Mouse (Mus musculus) limb, embryonic 12.5 days (tissue): ENCODE measurements around the gene Tmem132c. TPM values are rescaled to one million over a fixed set of nuclear protein-coding genes. Genes with fewer than 3 reads are reported as not detected.

Experiments used
- ATAC-seq: fragments of 200-750 bp; cut with Nextera tagmentation; 2 replicates; pipeline ENCODE4 v1.8.0; 2017; ENCODE audit warnings: low read depth, moderate TSS enrichment; ENCODE audit not compliant: insufficient number of reproducible peaks, insufficient read depth, low FRiP score, low TSS enrichment
- H3K27ac ChIP-seq: fragments of 300-500 bp; sonication (generic); 2 replicates; pipeline ENCODE4 v1.5.1; 2016; ENCODE audit warnings: mild to moderate bottlenecking, moderate library complexity
- H3K27me3 ChIP-seq: fragments of 300-500 bp; sonication (generic); 2 replicates; pipeline ENCODE4 v1.6.1; 2016; ENCODE audit warnings: mild to moderate bottlenecking, moderate library complexity
- H3K36me3 ChIP-seq: fragments of 300-500 bp; sonication (generic); 2 replicates; pipeline ENCODE4 v1.6.1; 2016; ENCODE audit warnings: mild to moderate bottlenecking, moderate library complexity
- H3K4me1 ChIP-seq: fragments of 300-500 bp; sonication (generic); replicated peaks from 2 replicates; pipeline ENCODE4 v1.6.1; 2016
- H3K4me2 ChIP-seq: fragments of 300-500 bp; sonication (generic); 2 replicates; pipeline ENCODE4 v1.6.1; 2016; ENCODE audit warnings: mild to moderate bottlenecking, moderate library complexity
- H3K4me3 ChIP-seq: fragments of 300-500 bp; sonication (generic); replicated peaks from 2 replicates; pipeline ENCODE4 v1.5.1; 2016; ENCODE audit warnings: mild to moderate bottlenecking
- H3K9ac ChIP-seq: fragments of 300-500 bp; sonication (generic); replicated peaks from 2 replicates; pipeline ENCODE4 v1.6.1; 2016; ENCODE audit warnings: mild to moderate bottlenecking, moderate library complexity
- H3K9me3 ChIP-seq: fragments of 300-500 bp; sonication (generic); 2 replicates; pipeline ENCODE4 v1.6.1; 2016; ENCODE audit warnings: mild to moderate bottlenecking, moderate library complexity
- WGBS: fragments of 180-500 bp; shearing (Covaris S2); methylation state at CpG from one replicate; pipeline ENCODE4 v1.1.7; 2016; 5-methylcytosine and 5-hydroxymethylcytosine counted together
- polyA plus RNA-seq: library from polyadenylated mRNA; unstranded; fragments of >200 nt; fragmentation: Nextera tagmentation; extraction: Ambion mirVana; gene quantifications from 2 replicates; pipeline ENCODE4 v1.2.1, GENCODE M21; 2016

Gene Tmem132c
- polyA plus RNA-seq, 1 experiment from 2014 or later: 48.0 TPM

DNA sequence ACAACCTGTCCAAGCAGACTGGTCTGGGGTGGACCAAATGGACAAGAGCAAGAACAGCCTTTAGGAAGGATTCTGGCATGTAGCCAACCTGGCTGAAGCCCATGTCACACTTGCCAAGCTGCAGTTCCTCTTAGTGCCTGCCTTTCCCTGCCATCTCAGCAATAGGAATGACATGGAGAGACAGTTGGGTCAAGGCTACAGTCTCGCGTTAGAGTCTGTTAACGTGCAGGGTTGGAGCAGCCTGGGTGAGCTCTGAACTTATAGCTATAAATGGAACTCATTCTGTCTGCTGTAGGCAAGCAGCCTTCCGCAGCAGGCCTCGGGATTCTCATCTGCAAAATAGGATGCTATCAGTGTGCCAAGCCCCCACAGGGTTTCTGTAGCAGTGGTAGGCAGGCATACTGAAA is 305.0 kb downstream of the Tmem132c start:
- H3K36me3 ChIP-seq: peaks cover 4% of the 10 kb centered on the region; the same call in 1 of the 2 replicates
- no peak overlapping the region for H3K4me3 ChIP-seq
- no peaks in the 10 kb centered on the region for H3K4me1 ChIP-seq
- H3K27me3 ChIP-seq: no peaks in the 10 kb centered on the region
- no peak for ATAC-seq
- H3K4me2 ChIP-seq: no peak overlapping the region
- H3K9me3 ChIP-seq: no peaks in the 10 kb centered on the region
- H3K9ac ChIP-seq: no peak overlapping the region
- no peak overlapping the region for H3K27ac ChIP-seq
- WGBS: 92% methylated on average over 5 of the region's 5 CpGs

- Histone ChIP-seq H3K9ac (no peak overlapping the region), H3K36me3 (peaks cover 13% of the 10 kb centered on the region; the same call in 1 of the 2 replicates), H3K4me2 (no peak overlapping the region), H3K27me3 (no peaks in the 10 kb centered on the region), H3K4me3 (no peak overlapping the region), H3K4me1 (no peaks in the 10 kb centered on the region), H3K27ac (no peak overlapping the region), H3K9me3 (no peaks in the 10 kb centered on the region)
- no peak for ATAC-seq
- WGBS: 87% methylated on average over 2 of the region's 2 CpGs
Observed at GRCm38 (mm10) chr5:127548136-127548535, 306.5 kb downstream of the Tmem132c start.

DNA sequence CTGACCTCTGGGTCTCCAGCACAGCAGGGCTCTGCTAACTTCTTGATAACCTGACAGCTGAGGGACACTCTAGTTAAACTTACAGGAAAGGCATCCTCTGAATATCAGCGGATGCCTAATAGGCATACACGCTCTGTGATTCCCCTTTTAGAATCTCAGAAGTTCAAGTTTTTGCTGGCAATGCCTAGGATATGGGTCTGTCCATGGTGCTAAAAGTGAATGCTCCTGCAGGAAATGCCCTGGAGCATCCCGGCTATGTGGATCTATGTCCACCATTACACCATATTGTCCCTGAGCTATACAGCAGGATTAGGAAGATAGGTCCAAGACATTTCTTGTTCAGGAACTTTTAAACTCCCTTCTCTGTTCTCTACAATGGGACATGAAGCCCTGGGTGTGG is 319.5 kb downstream of the Tmem132c start:
- Histone ChIP-seq H3K4me3 (no peak overlapping the region), H3K9me3 (no peaks in the 10 kb centered on the region), H3K9ac (no peak overlapping the region), H3K27me3 (no peaks in the 10 kb centered on the region), H3K36me3 (peaks cover 35% of the 10 kb centered on the region), H3K4me2 (no peak overlapping the region), H3K4me1 (no peaks in the 10 kb centered on the region), H3K27ac (no peak overlapping the region)
- no peak for ATAC-seq
- WGBS: 97% methylated on average over 3 of the region's 3 CpGs

- WGBS: 90% methylated on average over 6 of the region's 6 CpGs
- no peak overlapping the region for H3K27ac ChIP-seq
Observed at GRCm38 (mm10) chr5:127567165-127567741, 325.6 kb downstream of the Tmem132c start.

DNA sequence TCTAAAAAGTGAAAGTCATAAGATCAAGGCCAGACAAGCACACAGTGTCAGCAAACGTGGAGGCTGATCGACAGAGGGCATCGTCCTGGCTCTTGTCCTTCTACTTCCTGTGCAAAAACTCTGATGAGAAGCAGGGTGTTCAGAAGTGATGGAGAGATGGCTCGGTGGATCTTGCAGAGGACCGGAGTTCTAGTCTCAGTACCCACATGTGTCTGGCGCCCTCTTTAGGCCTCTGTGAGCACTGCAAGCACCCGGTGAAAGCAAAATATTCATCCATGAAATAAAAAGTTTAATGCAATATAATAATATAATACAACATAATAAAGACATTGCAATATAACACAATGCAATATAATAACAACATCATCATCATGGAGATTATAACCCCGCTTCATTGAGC is 335.8 kb downstream of the Tmem132c start:
- H3K36me3 ChIP-seq: no peaks in the 10 kb centered on the region
- no peak overlapping the region for H3K4me2 ChIP-seq
- H3K27ac ChIP-seq: no peak overlapping the region
- no peak for ATAC-seq
- H3K9ac ChIP-seq: no peak overlapping the region
- 0 out of 2 replicates have a peak, but pooled peaks cover 5% of the 10 kb centered on the region for H3K27me3 ChIP-seq
- no peaks in the 10 kb centered on the region for H3K9me3 ChIP-seq
- H3K4me3 ChIP-seq: no peak overlapping the region
- 60% methylated on average over 8 of the region's 8 CpGs for WGBS
- H3K4me1 ChIP-seq: no peaks in the 10 kb centered on the region

More at GRCm38 (mm10) chr5:127567165-127567741, 325.6 kb downstream of the Tmem132c start:
- Histone ChIP-seq H3K36me3 (peaks cover 26% of the 10 kb centered on the region), H3K9ac (no peak overlapping the region), H3K27me3 (no peaks in the 10 kb centered on the region), H3K4me2 (no peak overlapping the region), H3K4me3 (no peak overlapping the region), H3K4me1 (no peaks in the 10 kb centered on the region), H3K9me3 (no peaks in the 10 kb centered on the region)
- ATAC-seq: no peak

DNA sequence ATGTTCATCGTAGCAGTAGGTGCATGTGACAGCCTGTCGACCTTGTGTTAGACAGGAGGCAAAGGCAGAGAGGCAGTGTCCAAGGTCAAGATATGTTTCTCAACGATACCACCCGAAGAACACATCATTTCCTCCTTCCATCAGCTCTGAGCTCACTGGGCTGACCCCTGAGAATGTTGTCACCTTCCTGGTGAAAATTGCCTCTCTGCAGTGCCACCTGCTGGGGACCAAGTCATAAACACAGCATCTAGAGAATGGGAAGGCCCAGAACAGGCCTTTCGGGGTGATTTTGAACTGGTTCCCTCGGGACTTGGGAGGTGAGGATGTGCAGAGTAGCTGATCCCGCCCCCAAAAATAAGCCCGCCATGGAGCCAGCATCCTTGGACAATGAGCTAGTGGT is 342.1 kb downstream of the Tmem132c start:
- Histone ChIP-seq H3K4me3 (no peak overlapping the region), H3K9me3 (no peaks in the 10 kb centered on the region), H3K27ac (no peak overlapping the region), H3K36me3 (no peaks in the 10 kb centered on the region), H3K4me2 (no peak overlapping the region), H3K27me3 (no peaks in the 10 kb centered on the region), H3K9ac (no peak overlapping the region), H3K4me1 (no peaks in the 10 kb centered on the region)
- WGBS: 81% methylated on average over 8 of the region's 8 CpGs
- no peak for ATAC-seq

DNA sequence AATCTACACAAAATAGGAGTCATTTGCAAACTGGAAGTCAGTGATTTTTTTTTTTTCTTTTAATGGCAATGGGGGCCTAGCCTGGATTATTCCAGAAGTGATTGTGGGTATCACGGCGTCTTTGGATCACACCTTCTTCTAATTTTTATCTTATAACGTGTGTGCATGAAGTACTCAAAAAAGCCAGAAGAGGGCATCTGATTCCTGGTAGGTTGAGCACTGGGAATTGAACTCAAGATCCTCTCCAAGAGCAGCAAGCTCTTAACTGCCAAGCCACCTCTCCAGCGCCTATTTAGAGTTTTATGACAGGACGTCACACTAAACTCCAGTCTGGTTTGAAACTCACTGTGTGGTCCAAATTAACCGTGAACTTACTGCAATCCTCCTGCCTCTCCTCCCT is 346.2 kb downstream of the Tmem132c start:
- no peaks in the 10 kb centered on the region for H3K9me3 ChIP-seq
- ATAC-seq: no peak
- no peak overlapping the region for H3K9ac ChIP-seq
- no peak overlapping the region for H3K4me2 ChIP-seq
- WGBS: 53% methylated on average over 6 of the region's 6 CpGs
- no peaks in the 10 kb centered on the region for H3K4me1 ChIP-seq
- H3K36me3 ChIP-seq: peaks cover 20% of the 10 kb centered on the region
- no peak overlapping the region for H3K4me3 ChIP-seq
- no peaks in the 10 kb centered on the region for H3K27me3 ChIP-seq
- H3K27ac ChIP-seq: no peak overlapping the region

GRCm38 (mm10) chr5:127592406-127592805 is 350.8 kb downstream of the Tmem132c start:
- Histone ChIP-seq H3K36me3 (peaks cover 65% of the 10 kb centered on the region), H3K4me1 (no peaks in the 10 kb centered on the region), H3K9me3 (no peaks in the 10 kb centered on the region), H3K4me2 (no peak overlapping the region), H3K27ac (no peak overlapping the region), H3K27me3 (no peaks in the 10 kb centered on the region), H3K9ac (no peak overlapping the region), H3K4me3 (no peak overlapping the region)
- 68% methylated on average over 5 of the region's 5 CpGs for WGBS
- no peak for ATAC-seq

GRCm38 (mm10) chr5:127592854-127593253 is 351.2 kb downstream of the Tmem132c start:
- no peaks in the 10 kb centered on the region for H3K27me3 ChIP-seq
- H3K4me2 ChIP-seq: no peak overlapping the region
- no peaks in the 10 kb centered on the region for H3K9me3 ChIP-seq
- WGBS: 78% methylated on average over 6 of the region's 6 CpGs
- no peak overlapping the region for H3K4me3 ChIP-seq
- no peak overlapping the region for H3K27ac ChIP-seq
- peaks cover 69% of the 10 kb centered on the region for H3K36me3 ChIP-seq
- H3K4me1 ChIP-seq: no peaks in the 10 kb centered on the region
- H3K9ac ChIP-seq: no peak overlapping the region
- no peak for ATAC-seq

DNA sequence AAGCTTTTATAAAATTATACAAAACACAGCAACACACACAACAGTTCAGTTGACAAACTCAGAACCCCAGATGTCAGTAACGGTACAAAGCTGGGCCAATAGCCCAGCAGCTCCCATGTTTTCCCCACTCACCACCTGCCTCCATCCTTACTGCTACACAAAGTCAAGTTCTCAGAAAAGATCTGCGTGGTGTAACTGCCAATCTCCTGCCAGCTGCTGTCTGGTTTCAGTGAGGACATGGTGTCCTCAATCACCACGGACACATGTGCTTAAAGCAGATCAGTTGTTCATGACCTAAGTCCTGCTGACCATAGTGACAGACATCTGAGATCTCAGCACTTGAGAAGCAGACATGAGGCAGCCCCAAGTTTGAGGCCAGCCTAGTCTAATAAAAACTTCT is 354.1 kb downstream of the Tmem132c start:
- H3K36me3 ChIP-seq: peaks cover 91% of the 10 kb centered on the region
- ATAC-seq: no peak
- no peaks in the 10 kb centered on the region for H3K27me3 ChIP-seq
- H3K9ac ChIP-seq: no peak overlapping the region
- no peak overlapping the region for H3K4me2 ChIP-seq
- no peak overlapping the region for H3K27ac ChIP-seq
- H3K4me1 ChIP-seq: no peaks in the 10 kb centered on the region
- 92% methylated on average over 3 of the region's 3 CpGs for WGBS
- no peak overlapping the region for H3K4me3 ChIP-seq
- H3K9me3 ChIP-seq: no peaks in the 10 kb centered on the region

GRCm38 (mm10) chr5:127596862-127597261 is 355.3 kb downstream of the Tmem132c start:
- Histone ChIP-seq H3K27ac (no peak overlapping the region), H3K9ac (no peak overlapping the region), H3K4me1 (no peaks in the 10 kb centered on the region), H3K36me3 (peaks cover 97% of the 10 kb centered on the region), H3K4me2 (no peak overlapping the region), H3K4me3 (no peak overlapping the region), H3K27me3 (no peaks in the 10 kb centered on the region), H3K9me3 (no peaks in the 10 kb centered on the region)
- WGBS: 87% methylated on average over 7 of the region's 7 CpGs
- ATAC-seq: no peak

DNA sequence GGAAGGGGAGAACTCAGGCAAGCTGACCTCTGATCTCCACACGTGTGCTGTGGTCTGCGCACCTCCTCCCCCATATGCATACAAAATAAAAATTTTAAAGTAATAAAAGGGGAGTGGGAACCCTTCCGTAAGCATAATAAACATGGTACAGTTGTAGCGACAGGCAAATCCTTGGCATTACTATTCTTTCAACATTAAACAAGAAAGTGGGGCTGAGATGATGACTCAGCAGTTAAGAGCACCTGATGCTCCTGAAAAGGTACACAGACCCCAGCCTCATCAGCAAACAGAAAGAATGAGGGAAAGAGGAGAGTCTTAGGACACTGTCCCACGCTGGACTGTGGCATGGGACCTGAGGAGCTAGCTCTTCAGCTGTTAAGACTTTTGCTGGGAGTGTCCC is 361.4 kb downstream of the Tmem132c start:
- WGBS: 95% methylated on average over 5 of the region's 5 CpGs
- no peak for ATAC-seq

More for the DNA sequence above, 361.4 kb downstream of the Tmem132c start:
- Histone ChIP-seq H3K9me3 (no peaks in the 10 kb centered on the region), H3K4me1 (no peaks in the 10 kb centered on the region), H3K4me2 (no peak overlapping the region), H3K27ac (no peak overlapping the region), H3K9ac (no peak overlapping the region), H3K36me3 (peaks cover 100% of the 10 kb centered on the region), H3K27me3 (no peaks in the 10 kb centered on the region), H3K4me3 (no peak overlapping the region)
